Mouse (Mus musculus) naive thymus-derived CD4-positive, alpha-beta T cell, adult 2 months (primary cell): ENCODE data around the gene Cdh24.
"Not testable (repeated sequence)": the region's sequence is repeated elsewhere in the genome, so short reads cannot be mapped to it uniquely, and the experiment has no call there.

ENCODE experiments used
- DNase-seq: peaks from one replicate; pipeline ENCODE4 v3.0.0-alpha.2; 2011; ENCODE audit warnings: low read depth

The Cdh24 gene

GRCm38 (mm10) chr14:54642224-54642944 lies 1.2 kb upstream of the Cdh24 start:
- no peak for DNase-seq

- no peak for DNase-seq
These were observed 239 bp downstream of the Cdh24 start, which contains the start of gene Gm17606 for GRCm38 (mm10) chr14:54640946-54641304. Gene Gm17606 (plus strand): TSS chr14:54640952.

GRCm38 (mm10) chr14:54640121-54640520 lies 1.0 kb downstream of the Cdh24 start:
- DNase-seq: peak; percentile 23

GRCm38 (mm10) chr14:54638210-54638609 lies 3.0 kb downstream of the Cdh24 start:
- no peak for DNase-seq

- peak; percentile 82 for DNase-seq
These were observed 4.2 kb downstream of the Cdh24 start for GRCm38 (mm10) chr14:54636954-54637353.

GRCm38 (mm10) chr14:54634182-54634581 lies 7.0 kb downstream of the Cdh24 start:
- no peak for DNase-seq

- DNase-seq: no peak
These were observed 8.9 kb downstream of the Cdh24 start for GRCm38 (mm10) chr14:54632252-54632651.

GRCm38 (mm10) chr14:54631240-54631599 lies 9.9 kb downstream of the Cdh24 start:
- no peak for DNase-seq

- DNase-seq: no peak
These were observed 10.5 kb downstream of the Cdh24 start for GRCm38 (mm10) chr14:54630583-54631239.

GRCm38 (mm10) chr14:54629797-54630196 lies 11.4 kb downstream of the Cdh24 start:
- no peak for DNase-seq

GRCm38 (mm10) chr14:54628103-54628502 lies 13.1 kb downstream of the Cdh24 start:
- DNase-seq: no peak

- DNase-seq: no peak
These were observed 16.2 kb downstream of the Cdh24 start for GRCm38 (mm10) chr14:54624976-54625375.

- no peak for DNase-seq
These were observed 17.8 kb downstream of the Cdh24 start for GRCm38 (mm10) chr14:54623334-54623733.

- DNase-seq: no peak
These were observed 20.0 kb downstream of the Cdh24 start, which contains the start of gene Psmb11 for GRCm38 (mm10) chr14:54621133-54621532. Gene Psmb11 (plus strand): TSS chr14:54621433.

- peak; percentile 93 for DNase-seq
These were observed 23.2 kb downstream of the Cdh24 start, which contains the start of gene Psmb5 for GRCm38 (mm10) chr14:54617897-54618365. Gene Psmb5 (minus strand): TSS chr14:54618022.

- peak; percentile 68 for DNase-seq
These were observed 23.8 kb downstream of the Cdh24 start for GRCm38 (mm10) chr14:54617152-54617896.

GRCm38 (mm10) chr14:54616226-54616825 lies 24.8 kb downstream of the Cdh24 start:
- DNase-seq: no peak

- not testable (repeated sequence) for DNase-seq
These were observed 27.0 kb downstream of the Cdh24 start for GRCm38 (mm10) chr14:54614130-54614529.

- no peak for DNase-seq
These were observed 30.5 kb downstream of the Cdh24 start for GRCm38 (mm10) chr14:54610648-54611047.

- DNase-seq: peak; percentile 65
These were observed 31.2 kb downstream of the Cdh24 start for GRCm38 (mm10) chr14:54609962-54610361.

GRCm38 (mm10) chr14:54609245-54609644 lies 31.9 kb downstream of the Cdh24 start:
- DNase-seq: no peak

- no peak for DNase-seq
These were observed 33.9 kb downstream of the Cdh24 start for GRCm38 (mm10) chr14:54607226-54607625.
